Mouse (Mus musculus) liver, adult 2 months (tissue): ENCODE results near the gene Mt1.

ENCODE experiments used
- CTCF ChIP-seq: fragments of 200-500 bp; IDR thresholded peaks from 2 replicates; pipeline ENCODE4 v1.5.1; 2011; ENCODE audit warnings: low read depth, low read length, control low read depth
- POLR2A ChIP-seq: fragments of 200-500 bp; IDR thresholded peaks from 2 replicates; pipeline ENCODE4 v1.6.1; 2011; ENCODE audit warnings: low read length, control low read depth; ENCODE audit not compliant: insufficient read depth; ENCODE audit errors: extremely low read depth

- TF ChIP-seq CTCF (no peak), POLR2A (no peak)
Measured at GRCm38 (mm10) chr8:94227381-94227939, 48.6 kb downstream of the Mt1 start.
